Mouse (Mus musculus): Measurements from ENCODE around the gene Snw1. TPM values are rescaled to one million over a fixed set of nuclear protein-coding genes. Genes with fewer than 3 reads are reported as not detected.

Gene Snw1
- polyA plus RNA-seq, 1 experiment from 2014 or later: 119 TPM

Other genes with a start within 250 kb of the Snw1 start
- 0.25 and 0.36 TPM in 2 replicates for gene Noxred1, start 233.5 kb downstream of the Snw1 start, polyA plus RNA-seq (2015; fragmentation: Nextera tagmentation; extraction: Ambion mirVana)
- gene Vipas39, start 206.0 kb downstream of the Snw1 start, polyA plus RNA-seq (2015; fragmentation: Nextera tagmentation; extraction: Ambion mirVana): 36.6 and 40.1 TPM in 2 replicates
- 228 and 230 TPM in 2 replicates for gene Ahsa1, start 205.8 kb downstream of the Snw1 start, polyA plus RNA-seq (2015; fragmentation: Nextera tagmentation; extraction: Ambion mirVana)
- gene Ism2, start 172.6 kb downstream of the Snw1 start, polyA plus RNA-seq (2015; fragmentation: Nextera tagmentation; extraction: Ambion mirVana): 0.49 and 0.55 TPM in 2 replicates
- gene Sptlc2, start 83.9 kb downstream of the Snw1 start, polyA plus RNA-seq (2015; fragmentation: Nextera tagmentation; extraction: Ambion mirVana): 115 and 119 TPM in 2 replicates
- gene Slirp, start 28.4 kb downstream of the Snw1 start, polyA plus RNA-seq (2015; fragmentation: Nextera tagmentation; extraction: Ambion mirVana): 290 and 308 TPM in 2 replicates
- gene Alkbh1, start 28.3 kb downstream of the Snw1 start, polyA plus RNA-seq (2015; fragmentation: Nextera tagmentation; extraction: Ambion mirVana): 48.3 and 50.6 TPM in 2 replicates
- not detected in 2 replicates for gene Gm5788, start 22.4 kb upstream of the Snw1 start, polyA plus RNA-seq (2015; fragmentation: Nextera tagmentation; extraction: Ambion mirVana)
- gene Gm8300, start 42.0 kb upstream of the Snw1 start, polyA plus RNA-seq (2015; fragmentation: Nextera tagmentation; extraction: Ambion mirVana): not detected in 2 replicates
- gene Oog1, start 130.4 kb upstream of the Snw1 start, polyA plus RNA-seq (2015; fragmentation: Nextera tagmentation; extraction: Ambion mirVana): not detected in 2 replicates
- not detected in 2 replicates for gene Gm4027, start 146.6 kb upstream of the Snw1 start, polyA plus RNA-seq (2015; fragmentation: Nextera tagmentation; extraction: Ambion mirVana)
- not detected in 2 replicates for gene Gm16381, start 172.3 kb upstream of the Snw1 start, polyA plus RNA-seq (2015; fragmentation: Nextera tagmentation; extraction: Ambion mirVana)